Mouse (Mus musculus) thymus, adult 2 months (tissue): ENCODE results near the gene Tm9sf2.

ENCODE experiments used
- CTCF ChIP-seq: fragments of 200-500 bp; IDR thresholded peaks from 2 replicates; pipeline ENCODE4 v1.5.1; 2012; ENCODE audit warnings: mild to moderate bottlenecking, control low read depth, low read length, moderate library complexity, borderline replicate concordance; ENCODE audit not compliant: control insufficient read depth, poor library complexity, insufficient read depth; ENCODE audit errors: extremely low read depth
- POLR2A ChIP-seq: fragments of 200-500 bp; IDR thresholded peaks from 2 replicates; pipeline ENCODE4 v1.6.1; 2012; ENCODE audit warnings: mild to moderate bottlenecking, low read length, control low read depth, moderate library complexity; ENCODE audit not compliant: control insufficient read depth, poor library complexity, insufficient read depth; ENCODE audit errors: extremely low read depth

GRCm38 (mm10) chr14:122209177-122209576, 102.3 kb downstream of the Tm9sf2 start:
- TF ChIP-seq CTCF (no peak), POLR2A (no peak)
